Mouse (Mus musculus) heart, postnatal 4 days (tissue): ENCODE measurements around the gene Trex1. TPM values are rescaled to one million over a fixed set of nuclear protein-coding genes. Genes with fewer than 3 reads are reported as not detected.

Experiments used
- DNase-seq: peaks from one replicate; pipeline ENCODE4 v3.0.0; 2021
- total RNA-seq, 2 experiments: library from RNA; stranded (reverse); gene quantifications; 2 replicates each; pipeline ENCODE4 v1.2.3; 2021

Gene Trex1
- total RNA-seq, 2 experiments from 2014 or later, result 9.1 to 9.3 TPM

- peak; percentile 60 for DNase-seq
These were observed 49.8 kb downstream of the Trex1 start for GRCm38 (mm10) chr9:109009636-109010315.

GRCm38 (mm10) chr9:109008994-109009635 is 50.4 kb downstream of the Trex1 start:
- no peak for DNase-seq

- DNase-seq, result no peak
These were observed 51.5 kb downstream of the Trex1 start for GRCm38 (mm10) chr9:109008081-109008480.

Other genes with a start within 250 kb of the Trex1 start
- under 1 TPM; 0.07 TPM for gene Celsr3, start 233.4 kb downstream of the Trex1 start, total RNA-seq
- gene Slc26a6, start 206.5 kb downstream of the Trex1 start, total RNA-seq, result 10 to 100 TPM in 1 of 2 experiments, 1 to 10 TPM in 1; 8.4 to 10.1 TPM
- not detected for gene Tmem89, start 145.1 kb downstream of the Trex1 start, total RNA-seq
- 1,000 to 10,000 TPM; 1,397 to 1,461 TPM for gene Uqcrc1, start 123.1 kb downstream of the Trex1 start, total RNA-seq
- 1 to 10 TPM in 1 of 2 experiments, under 1 TPM in 1; 0.81 to 1.3 TPM for gene Col7a1, start 106.1 kb downstream of the Trex1 start, total RNA-seq
- not detected for gene Ucn2, start 73.7 kb downstream of the Trex1 start, total RNA-seq
- 1 to 10 TPM; 3.4 TPM for gene Pfkfb4, start 68.0 kb downstream of the Trex1 start, total RNA-seq
- gene Shisa5, start 21.2 kb downstream of the Trex1 start, total RNA-seq, result 10 to 100 TPM; 48.2 to 50.4 TPM
- gene Atrip, start 14.4 kb upstream of the Trex1 start, total RNA-seq, result 10 to 100 TPM; 10.4 to 11.1 TPM
- 10 to 100 TPM; 11.5 to 12.2 TPM for gene Ccdc51, start 22.8 kb upstream of the Trex1 start, total RNA-seq
- gene Tma7, start 22.9 kb upstream of the Trex1 start, total RNA-seq, result 100 to 1,000 TPM; 294 to 307 TPM
- gene Plxnb1, start 35.7 kb upstream of the Trex1 start, total RNA-seq, result 10 to 100 TPM; 31.0 to 31.5 TPM
- gene Fbxw21, start 102.3 kb upstream of the Trex1 start, total RNA-seq, result not detected
- gene Fbxw13, start 136.2 kb upstream of the Trex1 start, total RNA-seq, result not detected
- gene Fbxw20, start 175.0 kb upstream of the Trex1 start, total RNA-seq, result not detected
- gene Fbxw14, start 227.9 kb upstream of the Trex1 start, total RNA-seq, result not detected